Mouse (Mus musculus) megakaryocyte, embryonic 14.5 days (primary cell): ENCODE data around the gene Ifit1.

ENCODE experiments used
- FLI1 ChIP-seq: IDR thresholded peaks from 2 replicates; pipeline ENCODE4 v1.6.1; 2012; ENCODE audit warnings: low read length, inconsistent platforms, mixed read lengths
- GATA1 ChIP-seq: IDR thresholded peaks from 3 replicates; pipeline ENCODE4 v1.6.1; 2012; ENCODE audit warnings: mixed read lengths, low read length, inconsistent platforms, borderline replicate concordance

GRCm38 (mm10) chr19:34685530-34685929, 44.9 kb downstream of the Ifit1 start:
- TF ChIP-seq GATA1 (no peak), FLI1 (no peak)
